Comparison of ENCODE assay signal across 9 mouse cellular contexts in the genomic region with DNA sequence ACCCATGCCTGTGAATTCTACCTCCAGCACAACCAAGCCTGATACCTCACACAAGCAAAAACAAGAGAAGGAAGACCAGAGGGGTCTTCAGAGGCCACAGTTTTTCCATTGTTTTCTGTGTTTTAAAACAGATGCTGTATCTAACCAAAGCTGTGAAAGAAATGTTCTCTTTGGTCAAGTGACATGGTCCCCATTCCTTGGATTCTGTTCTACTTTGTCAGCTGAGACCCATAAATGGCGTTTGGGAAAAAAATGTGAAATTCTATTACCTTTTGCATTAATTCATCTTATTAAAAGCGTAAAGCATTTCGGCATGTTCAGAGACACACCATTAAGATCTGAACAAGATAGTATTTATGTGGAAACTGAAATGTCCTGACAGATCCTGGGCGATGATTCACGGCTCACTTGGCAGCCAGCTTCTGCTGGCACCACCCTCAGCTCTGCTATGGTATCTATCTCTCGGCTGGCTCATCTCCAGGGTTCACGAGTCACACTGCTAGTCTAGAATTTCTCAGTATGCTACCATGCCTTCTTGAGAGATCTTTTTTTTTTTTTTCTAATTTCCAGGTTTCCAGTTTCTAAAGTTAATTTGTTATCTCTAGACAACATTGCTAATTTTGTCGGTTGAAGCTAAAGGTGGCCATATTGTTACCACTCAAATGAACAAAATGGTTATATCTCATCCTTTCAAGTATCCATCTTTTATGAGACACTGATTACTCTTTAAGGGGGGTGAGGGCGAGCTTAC. TPM values are rescaled to one million over a fixed set of nuclear protein-coding genes. Genes with fewer than 3 reads are reported as not detected.
DNase-seq lines count a peak whose midpoint lies in the region; ATAC-seq and TF ChIP-seq lines count a peak whose summit lies in the region.
"Had no signal": no experiment of that assay in that cellular context is flagged by ENCODE, and none has a peak within 500 bp of the region (broad histone marks: within the 10 kb centered on the region; RNA-seq: fewer than 3 reads in every experiment).

No protein-coding gene starts in this region.

- H3K4me2 ChIP-seq in liver, embryonic 11.5 days: no peak overlapping the region
- H3K4me2 ChIP-seq: neural tube, embryonic 13.5 days had no signal

- H3K79me2 ChIP-seq in liver, adult 2 months (ENCODE audit: control insufficient read depth, insufficient read depth, low read length): no peaks in the 10 kb centered on the region

- H3K4me3 ChIP-seq in liver, adult 2 months (ENCODE audit: insufficient read depth, low read depth, low read length): no peak overlapping the region
- H3K4me3 ChIP-seq in liver, embryonic 11.5 days (ENCODE audit: low read depth, low read length): no peak overlapping the region
- H3K4me3 ChIP-seq: neural tube, embryonic 13.5 days had no signal

- no peaks in the 10 kb centered on the region for H3K27me3 ChIP-seq in liver, adult 2 months (ENCODE audit: control insufficient read depth, insufficient read depth, low read length)
- no peaks in the 10 kb centered on the region for H3K27me3 ChIP-seq in liver, embryonic 11.5 days (replicated peaks; ENCODE audit: control insufficient read depth, insufficient read depth, low read length)
- H3K27me3 ChIP-seq: neural tube, embryonic 13.5 days had no signal

- 64% methylated on average over 9 of the region's 9 CpGs for WGBS in liver, adult 2 months
- 83% methylated on average over 9 of the region's 9 CpGs for WGBS in liver, embryonic 11.5 days

- H3K9me3 ChIP-seq in liver, embryonic 11.5 days (ENCODE audit: control insufficient read depth, low read length): no peaks in the 10 kb centered on the region
- H3K9me3 ChIP-seq: neural tube, embryonic 13.5 days had no signal

- no peak for ATAC-seq in liver, embryonic 11.5 days (replicated peaks; ENCODE audit: low FRiP score)
- ATAC-seq in cerebellum, adult (ENCODE audit: insufficient number of reproducible peaks, low FRiP score, low TSS enrichment): peak; percentile 85

- no peak overlapping the region for H3K27ac ChIP-seq in liver, adult 2 months (replicated peaks; ENCODE audit: insufficient read depth, low read depth, low read length)
- no peak overlapping the region for H3K27ac ChIP-seq in liver, embryonic 11.5 days (ENCODE audit: low read depth, low read length)
- H3K27ac ChIP-seq: neural tube, embryonic 13.5 days had no signal

- TF ChIP-seq CTCF in liver, adult 2 months (IDR thresholded peaks at IDR 0.05; ENCODE audit: low read depth, low read length): no peak

- DNase-seq in liver, adult 2 months (ENCODE audit: extremely low read depth, low read depth, low spot score): peak; percentile 13
- no peak for DNase-seq in liver, embryonic 11.5 days (ENCODE audit: low spot score)
- peak; percentile 60 to 70 for DNase-seq in gastrocnemius, adult 8-10 months (ENCODE audit: low spot score in 2 of 2)
- peak; percentile 80 to 81 for DNase-seq in kidney, postnatal 36 days
- peak; percentile 49 for DNase-seq in lung, postnatal 25 days (ENCODE audit: low spot score)
- no peak for DNase-seq in spleen, adult 18-20 months
- DNase-seq in T-cell, adult 2 months (ENCODE audit: low spot score): no peak

- H3K36me3 ChIP-seq in liver, adult 2 months (ENCODE audit: control insufficient read depth, insufficient read depth, low read length): no peaks in the 10 kb centered on the region
- no peaks in the 10 kb centered on the region for H3K36me3 ChIP-seq in liver, embryonic 11.5 days (ENCODE audit: control insufficient read depth, insufficient read depth, low read length)

- H3K4me1 ChIP-seq in liver, adult 2 months (ENCODE audit: control insufficient read depth, insufficient read depth, low read length): no peaks in the 10 kb centered on the region
- no peaks in the 10 kb centered on the region for H3K4me1 ChIP-seq in liver, embryonic 11.5 days (replicated peaks; ENCODE audit: control insufficient read depth, insufficient read depth, low read length)

- H3K9ac ChIP-seq in liver, adult 2 months (ENCODE audit: low read depth, low read length): no peak overlapping the region
- no peak overlapping the region for H3K9ac ChIP-seq in liver, embryonic 11.5 days (ENCODE audit: low read depth, low read length)
- H3K9ac ChIP-seq: neural tube, embryonic 13.5 days had no signal

- no peak for TF ChIP-seq POLR2A in liver, adult 2 months (IDR thresholded peaks at IDR 0.05; ENCODE audit: extremely low read depth, insufficient read depth, low read length)

RNA-seq across cellular contexts. Expression of gene Inip, which starts 44.9 kb away (rescaled TPM):
- 2.4 and 3.4 TPM in 2 replicates for total RNA-seq in liver, adult 2 months (2014; rRNA removed)
- polyA plus RNA-seq in liver, adult 2 months (2012; rRNA removed): 2.3 and 2.4 TPM in 2 replicates
- polyA plus RNA-seq in liver, embryonic 11.5 days (2014; fragmentation: Nextera tagmentation; extraction: Ambion mirVana): 49.9 and 53.8 TPM in 2 replicates
- total RNA-seq in gastrocnemius, adult 8-10 months (2022): 1 to 10 TPM; 2.4 to 3.8 (median 3.0) TPM

RNA-seq across cellular contexts. Expression of gene Snx30, which starts 49.1 kb away (rescaled TPM):
- total RNA-seq in liver, adult 2 months (2014; rRNA removed): 4.1 and 5.9 TPM in 2 replicates
- polyA plus RNA-seq in liver, adult 2 months (2012; rRNA removed): 1.4 and 1.6 TPM in 2 replicates
- polyA plus RNA-seq in liver, embryonic 11.5 days (2014; fragmentation: Nextera tagmentation; extraction: Ambion mirVana): 5.7 and 6.5 TPM in 2 replicates
- 1 to 10 TPM; 2.9 to 4.5 (median 3.8) TPM for total RNA-seq in gastrocnemius, adult 8-10 months (2022)

Comparison
In these comparisons a context has a peak if more than half of its experiments do, and no peak if none do; other contexts are left out.
1. DNase-seq: peak in liver, adult 2 months (single experiment), gastrocnemius, adult 8-10 months (2 of 2), kidney, postnatal 36 days (2 of 2) and lung, postnatal 25 days (single experiment); none in liver, embryonic 11.5 days (single experiment), spleen, adult 18-20 months (0 of 2) and T-cell, adult 2 months (single experiment).